Mouse (Mus musculus) spleen, embryonic (tissue): ENCODE measurements at regions not wholly inside any gene's neighbourhood (a gene's known extent, or its start where the extent isn't known, plus 50 kb on each side); places are given as distances from the start of the nearest gene placed in this dataset.
"Not testable (repeated sequence)": the region's sequence is repeated elsewhere in the genome, so short reads cannot be mapped to it uniquely, and the experiment has no call there.

Source experiments
- CTCF ChIA-PET: fragments of 350-600 bp; sonication (Branson Sonifier 250); formaldehyde crosslinking; loops from one replicate; lab custom pipeline; 2022; lab: Charles Lee

- CTCF ChIA-PET = no interaction called here
Observed at GRCm38 (mm10) chr7:39596403-39596802, 78.8 kb downstream of the Zfp619 start.

GRCm38 (mm10) chr7:39613767-39614166 lies 96.2 kb downstream of the Zfp619 start:
- CTCF ChIA-PET = no interaction called here

- CTCF ChIA-PET = interaction anchor here (0.7 kb wide), 1 partner anchor 25 kb away, joined by 7 read pairs; no protein-coding TSS in a partner anchor
Observed at GRCm38 (mm10) chr7:39615092-39615491, 97.5 kb downstream of the Zfp619 start.

GRCm38 (mm10) chr7:39621796-39622195 lies 104.2 kb downstream of the Zfp619 start:
- CTCF ChIA-PET = no interaction called here

- CTCF ChIA-PET = no interaction called here
Observed at GRCm38 (mm10) chr7:39632836-39633235, 115.3 kb downstream of the Zfp619 start.

- CTCF ChIA-PET = no interaction called here
Observed at GRCm38 (mm10) chr7:39642333-39642732, 124.8 kb downstream of the Zfp619 start.

GRCm38 (mm10) chr7:39643323-39643722 lies 125.8 kb downstream of the Zfp619 start:
- CTCF ChIA-PET = no interaction called here

GRCm38 (mm10) chr7:39650483-39651102 lies 133.0 kb downstream of the Zfp619 start:
- CTCF ChIA-PET = no interaction called here

GRCm38 (mm10) chr7:39654563-39655286 lies 137.2 kb downstream of the Zfp619 start:
- CTCF ChIA-PET = no interaction called here

- CTCF ChIA-PET = not testable (repeated sequence)
Observed at GRCm38 (mm10) chr7:39655287-39655652, 137.7 kb downstream of the Zfp619 start.

- CTCF ChIA-PET = no interaction called here
Observed at GRCm38 (mm10) chr7:39655709-39656397, 138.3 kb downstream of the Zfp619 start.

- CTCF ChIA-PET = no interaction called here
Observed at GRCm38 (mm10) chr7:39659597-39659996, 142.0 kb downstream of the Zfp619 start.

GRCm38 (mm10) chr7:39675124-39675846 lies 157.7 kb downstream of the Zfp619 start:
- CTCF ChIA-PET = no interaction called here

- CTCF ChIA-PET = no interaction called here
Observed at GRCm38 (mm10) chr7:39675847-39676238, 158.3 kb downstream of the Zfp619 start.

- CTCF ChIA-PET = no interaction called here
Observed at GRCm38 (mm10) chr7:39680411-39680810, 162.8 kb downstream of the Zfp619 start.

- CTCF ChIA-PET = no interaction called here
Observed at GRCm38 (mm10) chr7:39696589-39696988, 179.0 kb downstream of the Zfp619 start.

- CTCF ChIA-PET = no interaction called here
Observed at GRCm38 (mm10) chr7:39701506-39701905, 183.9 kb downstream of the Zfp619 start.

GRCm38 (mm10) chr7:39705118-39706095 lies 187.8 kb downstream of the Zfp619 start:
- CTCF ChIA-PET = interaction anchor here (0.7 kb wide), 1 partner anchor 306 kb away, joined by 3 read pairs; no protein-coding TSS in a partner anchor

GRCm38 (mm10) chr7:39706606-39707005 lies 189.0 kb downstream of the Zfp619 start:
- CTCF ChIA-PET = no interaction called here

- CTCF ChIA-PET = no interaction called here
Observed at GRCm38 (mm10) chr7:39716340-39717150, 199.0 kb downstream of the Zfp619 start.
